Mouse (Mus musculus) brain, embryonic 14.5 days (tissue): ENCODE results near the gene Stt3a.

Experiments
- CTCF ChIP-seq: fragments of 200-500 bp; IDR thresholded peaks from 2 replicates; pipeline ENCODE4 v1.5.1; 2012; ENCODE audit warnings: inconsistent platforms, mild to moderate bottlenecking, moderate library complexity, borderline replicate concordance; ENCODE audit not compliant: insufficient read depth, insufficient read length; ENCODE audit errors: extremely low read depth
- POLR2A ChIP-seq: fragments of 200-500 bp; IDR thresholded peaks from 2 replicates; pipeline ENCODE4 v1.6.1; 2012; ENCODE audit warnings: mild to moderate bottlenecking, inconsistent platforms, borderline replicate concordance; ENCODE audit not compliant: poor library complexity, insufficient read depth, insufficient read length, severe bottlenecking; ENCODE audit errors: extremely low read depth

GRCm38 (mm10) chr9:36796224-36796623, 28.7 kb upstream of the Stt3a start:
- TF ChIP-seq CTCF = no peak
- no peak for TF ChIP-seq POLR2A
